Mouse (Mus musculus): ENCODE data around the gene Calcrl.

- TF ChIP-seq CTCF (IDR thresholded peaks at IDR 0.05; ENCODE audit: low read depth) (no peak), EP300 (IDR thresholded peaks at IDR 0.05; ENCODE audit: low read depth) (no peak)
These were observed 37.2 kb upstream of the Calcrl start for GRCm38 (mm10) chr2:84462411-84462810.

Data from heart, postnatal 0 days (tissue).